In the genomic region with DNA sequence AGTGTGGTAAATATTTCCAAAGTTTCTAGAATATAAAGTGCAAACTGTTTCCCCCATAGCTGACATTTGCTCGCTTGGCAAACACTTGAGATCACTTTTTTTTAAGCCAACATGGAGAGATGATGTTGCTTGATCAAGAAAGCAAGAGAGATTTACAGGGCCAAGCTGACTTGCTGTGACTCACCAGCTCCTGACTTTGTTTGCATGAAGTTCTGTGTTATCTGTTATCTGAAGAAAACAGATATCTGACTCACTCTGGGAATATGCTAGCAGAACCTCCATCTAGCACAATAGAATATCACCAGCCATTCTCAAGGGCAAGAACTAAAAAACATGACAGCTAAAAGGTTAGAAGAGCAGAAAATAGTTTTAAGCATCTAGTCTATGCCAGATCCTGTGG, we compare ENCODE assay signal across 23 mouse cellular contexts. TPM values are rescaled to one million over a fixed set of nuclear protein-coding genes. Genes with fewer than 3 reads are reported as not detected.
DNase-seq lines count a peak whose midpoint lies in the region; ATAC-seq lines count a peak whose summit lies in the region.
"Had no signal": no experiment of that assay in that cellular context is flagged by ENCODE, and none has a peak within 500 bp of the region (broad histone marks: within the 10 kb centered on the region; RNA-seq: fewer than 3 reads in every experiment).

No protein-coding gene starts in this region.

- peak; percentile 8 to 32 for DNase-seq in adrenal gland, postnatal 36 days
- DNase-seq in adrenal gland, postnatal 25 days = no peak
- peak; percentile 75 for DNase-seq in 3T3-L1 (ENCODE audit: low read depth, low spot score)
- DNase-seq in 416B (ENCODE audit: low read depth) = peak; percentile 43
- DNase-seq in NIH3T3 (ENCODE audit: low read depth) = peak; percentile 56
- no peak for DNase-seq in gastrocnemius, postnatal 10 days
- DNase-seq: cerebellum, adult 18-20 months; cerebellum, adult 9-11 months; cerebellum, postnatal 36 days; gastrocnemius, postnatal 14 days; heart, adult 2 months; heart, postnatal 14 days; kidney, adult 18-20 months had no signal

- no peaks in the 10 kb centered on the region for H3K9me3 ChIP-seq in forebrain, embryonic 16.5 days (ENCODE audit: control insufficient read depth, low read length)
- H3K9me3 ChIP-seq: embryonic facial prominence, embryonic 10.5 days; forebrain, embryonic 10.5 days; forebrain, embryonic 15.5 days; heart, embryonic 15.5 days; hindbrain, embryonic 13.5 days; intestine, embryonic 15.5 days had no signal

- H3K4me1 ChIP-seq in forebrain, embryonic 16.5 days (replicated peaks; ENCODE audit: control insufficient read depth, insufficient read depth, low read length) = no peaks in the 10 kb centered on the region
- H3K4me1 ChIP-seq: embryonic facial prominence, embryonic 10.5 days; forebrain, embryonic 10.5 days; forebrain, embryonic 15.5 days; hindbrain, embryonic 13.5 days; intestine, embryonic 15.5 days had no signal

- H3K27ac ChIP-seq in forebrain, embryonic 16.5 days (ENCODE audit: low read length) = no peak overlapping the region
- H3K27ac ChIP-seq: embryonic facial prominence, embryonic 10.5 days; forebrain, embryonic 10.5 days; forebrain, embryonic 15.5 days; heart, adult 2 months; heart, embryonic 15.5 days; hindbrain, embryonic 13.5 days; intestine, embryonic 15.5 days had no signal

- no peaks in the 10 kb centered on the region for H3K27me3 ChIP-seq in forebrain, embryonic 16.5 days (replicated peaks; ENCODE audit: control insufficient read depth, insufficient read depth, low read length)
- H3K27me3 ChIP-seq: CH12.LX; forebrain, embryonic 15.5 days; heart, embryonic 15.5 days; hindbrain, embryonic 13.5 days; intestine, embryonic 15.5 days had no signal

- H3K4me3 ChIP-seq in forebrain, embryonic 16.5 days (replicated peaks; ENCODE audit: low read length) = no peak overlapping the region
- H3K4me3 ChIP-seq: embryonic facial prominence, embryonic 10.5 days; erythroblast, embryonic 14.5 days; forebrain, embryonic 10.5 days; forebrain, embryonic 15.5 days; heart, adult 2 months; heart, embryonic 15.5 days; hindbrain, embryonic 13.5 days; intestine, embryonic 15.5 days had no signal

- no peak overlapping the region for H3K4me2 ChIP-seq in forebrain, embryonic 16.5 days (ENCODE audit: low read length)
- H3K4me2 ChIP-seq: forebrain, embryonic 15.5 days; heart, embryonic 11.5 days; heart, embryonic 15.5 days; hindbrain, embryonic 13.5 days; intestine, embryonic 15.5 days had no signal

- no peak overlapping the region for H3K9ac ChIP-seq in forebrain, embryonic 16.5 days (replicated peaks; ENCODE audit: low read depth, low read length)
- H3K9ac ChIP-seq: forebrain, embryonic 15.5 days; heart, embryonic 15.5 days; hindbrain, embryonic 13.5 days; intestine, embryonic 15.5 days had no signal

- no peaks in the 10 kb centered on the region for H3K36me3 ChIP-seq in forebrain, embryonic 16.5 days (ENCODE audit: control insufficient read depth, insufficient read depth)
- H3K36me3 ChIP-seq: embryonic facial prominence, embryonic 10.5 days; forebrain, embryonic 10.5 days; forebrain, embryonic 15.5 days; heart, embryonic 15.5 days; hindbrain, embryonic 13.5 days; intestine, embryonic 15.5 days had no signal

- WGBS in forebrain, embryonic 16.5 days = 78% methylated on average over 1 of the region's 1 CpGs

- ATAC-seq in forebrain, embryonic 16.5 days = no peak
- ATAC-seq: forebrain, embryonic 15.5 days; intestine, embryonic 15.5 days had no signal

RNA-seq across cellular contexts. Expression of gene Gm11361, which starts 56.1 kb away (rescaled TPM):
- 100 to 1,000 TPM; 131 to 135 TPM for total RNA-seq in adrenal gland, postnatal 36 days (2021)
- total RNA-seq in adrenal gland, postnatal 25 days (2021) = 109 and 154 TPM in 2 replicates
- 100 to 1,000 TPM; 102 to 150 TPM for total RNA-seq in gastrocnemius, postnatal 10 days (2021)
- 3.3 and 4.5 TPM in 2 replicates for polyA plus RNA-seq in forebrain, embryonic 16.5 days (2015; fragmentation: Nextera tagmentation; extraction: Ambion mirVana)

Comparison
In these comparisons a context has a peak if more than half of its experiments do, and no peak if none do; other contexts are left out.
1. DNase-seq: peak in adrenal gland, postnatal 36 days (2 of 2), 3T3-L1 (single experiment), 416B (single experiment) and NIH3T3 (single experiment); none in adrenal gland, postnatal 25 days (single experiment) and gastrocnemius, postnatal 10 days (single experiment).